Mouse (Mus musculus): ENCODE measurements around the gene Olfr1322.

Gene Olfr1322

GRCm38 (mm10) chrX:49891383-49891782 is at the start of gene Olfr1322:
Gene Olfr1322 (minus strand): TSS chrX:49891483.
- in situ Hi-C loops (cut with MseI, MboI) = no loop called here

DNA sequence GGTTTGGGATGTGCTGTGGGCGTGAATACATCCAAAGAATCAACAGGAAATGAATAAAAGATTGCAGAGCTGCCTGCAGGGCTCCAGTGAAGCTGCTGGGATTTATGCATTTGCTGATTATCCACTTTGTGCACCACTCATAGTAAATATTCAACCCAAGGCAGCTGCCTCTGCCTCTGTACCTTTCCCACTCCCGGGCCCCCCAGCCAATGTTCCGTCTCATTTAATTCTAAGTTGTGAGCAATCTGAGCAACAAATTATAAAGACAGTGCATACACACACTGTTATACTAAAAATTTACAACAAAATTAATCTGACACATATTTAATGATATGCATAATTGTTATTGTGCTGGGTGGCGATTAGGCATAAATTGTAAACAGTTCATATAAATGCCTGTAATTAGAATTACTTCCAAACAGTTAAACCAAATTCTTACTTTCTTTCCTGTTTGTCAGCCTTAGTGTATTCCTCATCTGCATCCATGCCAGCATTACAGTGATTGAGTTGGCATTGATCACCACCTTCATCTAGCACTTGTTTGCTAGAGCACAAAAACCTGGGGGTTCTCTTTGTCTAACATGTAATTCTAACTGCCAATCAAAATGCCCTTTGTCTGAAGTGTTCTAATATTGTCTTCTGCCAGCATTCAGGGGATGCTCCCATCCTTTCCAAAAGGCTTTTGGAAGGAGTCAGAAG is 13.5 kb downstream of the Olfr1322 start:
- in situ Hi-C loops (cut with MseI, MboI) = no loop called here
